Mouse (Mus musculus): ENCODE results near the gene C1qtnf7. TPM values are rescaled to one million over a fixed set of nuclear protein-coding genes. Genes with fewer than 3 reads are reported as not detected.

The C1qtnf7 gene
- 29.3 TPM for polyA plus RNA-seq (2014; fragmentation: Illumina TruSeq; extraction: RNeasy Lipid Tissue Mini Kit (QIAGEN cat#74804); ENCODE audit: insufficient read depth, low read depth, low replicate concordance)

GRCm38 (mm10) chr5:43515401-43515976, at the start of gene C1qtnf7:
Gene C1qtnf7 (plus strand): TSS chr5:43515538.

GRCm38 (mm10) chr5:43661997-43662961, 146.9 kb downstream of the C1qtnf7 start, which contains the start of gene Cc2d2a:
Gene Cc2d2a (plus strand): TSS chr5:43662346.

Other genes with a start within 250 kb of the C1qtnf7 start
- gene Cc2d2a, start 146.8 kb downstream of the C1qtnf7 start, polyA plus RNA-seq (2014; fragmentation: Illumina TruSeq; extraction: RNeasy Lipid Tissue Mini Kit (QIAGEN cat#74804); ENCODE audit: insufficient read depth, low read depth, low replicate concordance): 4.8 TPM